Mouse (Mus musculus) heart, postnatal 0 days (tissue): ENCODE measurements around the gene Thada. TPM values are rescaled to one million over a fixed set of nuclear protein-coding genes. Genes with fewer than 3 reads are reported as not detected.

Source experiments
- ATAC-seq: fragments of 200-750 bp; cut with Nextera tagmentation; 2 replicates; pipeline ENCODE4 v1.8.0; 2017; ENCODE audit warnings: low read depth, moderate number of reproducible peaks, moderate library complexity; ENCODE audit not compliant: insufficient read depth
- DNase-seq: peaks from one replicate; pipeline ENCODE4 v3.0.0-alpha.2; 2016; ENCODE audit warnings: low spot score
- H3K27ac ChIP-seq: fragments of 300-500 bp; sonication (generic); 2 replicates; pipeline ENCODE4 v1.5.1; 2014; ENCODE audit warnings: low read depth, mild to moderate bottlenecking
- H3K27me3 ChIP-seq: fragments of 300-500 bp; sonication (generic); 2 replicates; pipeline ENCODE4 v1.6.1; 2014; ENCODE audit warnings: low read length, mixed read lengths; ENCODE audit not compliant: control insufficient read depth, insufficient read depth
- H3K36me3 ChIP-seq: fragments of 300-500 bp; sonication (generic); replicated peaks from 2 replicates; pipeline ENCODE4 v1.6.1; 2014; ENCODE audit warnings: low read length, mixed read lengths; ENCODE audit not compliant: control insufficient read depth, insufficient read depth
- H3K4me1 ChIP-seq: fragments of 300-500 bp; sonication (generic); 2 replicates; pipeline ENCODE4 v1.6.1; 2014; ENCODE audit warnings: antibody characterized with exemption; ENCODE audit not compliant: control insufficient read depth, insufficient read depth
- H3K4me2 ChIP-seq: fragments of 300-500 bp; sonication (generic); 2 replicates; pipeline ENCODE4 v1.6.1; 2014; ENCODE audit warnings: low read depth, mild to moderate bottlenecking, low read length, moderate library complexity
- H3K4me3 ChIP-seq: fragments of 300-500 bp; sonication (generic); 2 replicates; pipeline ENCODE4 v1.5.1; 2014; ENCODE audit warnings: low read depth, low read length
- H3K9ac ChIP-seq: fragments of 300-500 bp; sonication (generic); replicated peaks from 2 replicates; pipeline ENCODE4 v1.6.1; 2014; ENCODE audit warnings: low read depth, low read length, mixed read lengths
- H3K9me3 ChIP-seq: fragments of 300-500 bp; sonication (generic); replicated peaks from 2 replicates; pipeline ENCODE4 v1.6.1; 2016; ENCODE audit warnings: low read length; ENCODE audit not compliant: control insufficient read depth
- CTCF ChIP-seq: IDR thresholded peaks from 2 replicates; pipeline ENCODE4 v1.5.1; 2016; ENCODE audit warnings: antibody characterized with exemption, control low read depth, low read depth
- EP300 ChIP-seq: IDR thresholded peaks from 2 replicates; pipeline ENCODE4 v1.6.1; 2016; ENCODE audit warnings: antibody characterized with exemption, low read depth
- WGBS: fragments of 180-500 bp; shearing (Covaris S2); extraction: QIAGEN DNeasy Blood & Tissue Kit; methylation state at CpG from one replicate; pipeline ENCODE4 v1.1.7; 2014; 5-methylcytosine and 5-hydroxymethylcytosine counted together
- polyA plus RNA-seq: library from polyadenylated mRNA; unstranded; fragments of >200 nt; fragmentation: Nextera tagmentation; extraction: Ambion mirVana; gene quantifications from 2 replicates; pipeline ENCODE4 v1.2.1, GENCODE M21; 2015
- total RNA-seq: library from RNA; depleted of rRNA; stranded (reverse); fragments of >200 nt; gene quantifications from 2 replicates; pipeline ENCODE4 v1.2.3, GENCODE M21; 2014; ENCODE audit warnings: low replicate concordance

The Thada gene
- total and polyA plus RNA-seq, 2 experiments from 2014 or later = 2.4 to 12.6 TPM

- Histone ChIP-seq H3K27ac (no peak overlapping the region), H3K4me2 (no peak overlapping the region), H3K36me3 (no peaks in the 10 kb centered on the region), H3K9ac (no peak overlapping the region), H3K9me3 (no peaks in the 10 kb centered on the region), H3K4me3 (no peak overlapping the region), H3K4me1 (peaks cover 15% of the 10 kb centered on the region), H3K27me3 (no peaks in the 10 kb centered on the region)
- DNase-seq (no peak), ATAC-seq (no peak)
- WGBS = 76% methylated on average over 9 of the region's 9 CpGs
- TF ChIP-seq CTCF (no peak), EP300 (no peak)
Measured at GRCm38 (mm10) chr17:84256278-84256819, 209.7 kb downstream of the Thada start.

DNA sequence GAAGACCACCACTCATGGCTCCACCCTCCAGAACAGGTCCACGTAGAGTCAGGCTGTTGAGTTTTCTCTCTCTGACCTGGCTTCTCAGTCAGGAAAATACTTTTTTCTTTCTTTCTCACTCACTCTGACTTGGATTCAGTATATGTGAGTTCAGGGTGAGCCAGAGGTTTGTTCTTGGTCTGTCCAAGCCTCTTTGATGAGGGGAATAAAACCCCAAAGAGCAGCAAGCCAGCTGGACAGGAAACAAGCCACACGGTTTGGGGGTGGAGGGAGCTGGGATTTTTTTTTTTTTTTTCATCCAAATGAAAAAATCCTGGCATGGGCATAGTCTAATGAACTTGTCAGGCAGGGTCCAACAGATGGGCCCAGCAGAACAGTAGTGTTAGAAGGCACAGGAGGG, 210.2 kb downstream of the Thada start:
- peaks cover 10% of the 10 kb centered on the region for H3K4me1 ChIP-seq
- ATAC-seq (no peak), DNase-seq (no peak)
- no peaks in the 10 kb centered on the region for H3K36me3 ChIP-seq
- H3K27me3 ChIP-seq = no peaks in the 10 kb centered on the region
- WGBS = 60% methylated on average over 2 of the region's 2 CpGs
- no peak for TF ChIP-seq CTCF
- no peak for TF ChIP-seq EP300
- no peak overlapping the region for H3K9ac ChIP-seq
- no peak overlapping the region for H3K4me3 ChIP-seq
- no peak overlapping the region; the same call in 1 of the 2 replicates for H3K27ac ChIP-seq
- H3K4me2 ChIP-seq = no peak overlapping the region
- H3K9me3 ChIP-seq = no peaks in the 10 kb centered on the region

DNA sequence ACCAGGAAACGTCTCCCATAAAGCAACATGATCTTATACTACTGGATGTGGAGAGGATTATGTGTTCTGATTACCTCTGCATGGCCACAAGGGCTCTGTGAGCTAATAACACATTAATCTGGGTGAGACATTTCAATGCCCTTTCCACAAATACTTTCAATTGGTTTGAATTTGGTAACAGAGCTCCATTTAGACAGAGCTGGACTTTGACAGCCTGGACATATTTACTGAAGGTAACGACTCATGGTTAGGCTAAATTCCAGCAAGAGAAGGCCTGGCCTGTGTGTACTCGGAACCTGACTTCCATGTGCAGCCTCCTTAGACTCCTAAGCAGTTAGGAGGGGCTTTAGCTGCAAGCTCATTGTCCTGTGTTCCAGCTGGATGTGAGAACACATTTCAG, 214.6 kb downstream of the Thada start:
- TF ChIP-seq EP300 (no peak), CTCF (no peak)
- Histone ChIP-seq H3K4me2 (no peak overlapping the region), H3K27me3 (no peaks in the 10 kb centered on the region), H3K27ac (no peak overlapping the region), H3K4me1 (no peaks in the 10 kb centered on the region), H3K9ac (no peak overlapping the region), H3K36me3 (0 out of 2 replicates have a peak, but pooled peaks cover 9% of the 10 kb centered on the region), H3K9me3 (no peaks in the 10 kb centered on the region), H3K4me3 (no peak overlapping the region)
- DNase-seq (no peak), ATAC-seq (no peak)
- WGBS = 85% methylated on average over 3 of the region's 3 CpGs

GRCm38 (mm10) chr17:84244182-84244920, 221.7 kb downstream of the Thada start:
- Histone ChIP-seq H3K4me3 (no peak overlapping the region), H3K9ac (no peak overlapping the region), H3K27ac (no peak overlapping the region), H3K4me2 (no peak overlapping the region), H3K36me3 (no peaks in the 10 kb centered on the region), H3K27me3 (no peaks in the 10 kb centered on the region), H3K4me1 (no peaks in the 10 kb centered on the region), H3K9me3 (no peaks in the 10 kb centered on the region)
- no peak for DNase-seq
- WGBS = 79% methylated on average over 18 of the region's 18 CpGs
- TF ChIP-seq CTCF (no peak), EP300 (no peak)
- no peak for ATAC-seq

GRCm38 (mm10) chr17:84243759-84244158, 222.2 kb downstream of the Thada start:
- TF ChIP-seq EP300 (no peak), CTCF (no peak)

More at GRCm38 (mm10) chr17:84243759-84244158, 222.2 kb downstream of the Thada start:
- no peak for ATAC-seq
- DNase-seq = no peak
- Histone ChIP-seq H3K36me3 (no peaks in the 10 kb centered on the region), H3K4me3 (no peak overlapping the region), H3K4me1 (no peaks in the 10 kb centered on the region), H3K4me2 (no peak overlapping the region), H3K27ac (no peak overlapping the region), H3K27me3 (no peaks in the 10 kb centered on the region), H3K9me3 (no peaks in the 10 kb centered on the region), H3K9ac (no peak overlapping the region)
- 66% methylated on average over 6 of the region's 6 CpGs for WGBS
